Mouse (Mus musculus) A20 (cell line): Measurements from ENCODE around the gene Dscam.

Source experiments
- DNase-seq: peaks from one replicate; pipeline ENCODE4 v3.0.0-alpha.2; 2011; ENCODE audit warnings: low read depth, low spot score

Dscam gene

GRCm38 (mm10) chr16:96945468-96946302 lies 224.9 kb downstream of the Dscam start:
- DNase-seq: no peak

- DNase-seq: no peak
Measured at GRCm38 (mm10) chr16:96943648-96944047, 226.9 kb downstream of the Dscam start.

- DNase-seq: no peak
Measured at GRCm38 (mm10) chr16:96934795-96935194, 235.8 kb downstream of the Dscam start.

GRCm38 (mm10) chr16:96932211-96932610 lies 238.3 kb downstream of the Dscam start:
- no peak for DNase-seq

- DNase-seq: peak; percentile 5
Measured at GRCm38 (mm10) chr16:96931771-96932170, 238.8 kb downstream of the Dscam start.

- no peak for DNase-seq
Measured at GRCm38 (mm10) chr16:96928011-96928410, 242.5 kb downstream of the Dscam start.

GRCm38 (mm10) chr16:96927408-96927807 lies 243.1 kb downstream of the Dscam start:
- DNase-seq: no peak

GRCm38 (mm10) chr16:96926977-96927376 lies 243.6 kb downstream of the Dscam start:
- no peak for DNase-seq

GRCm38 (mm10) chr16:96923941-96924340 lies 246.6 kb downstream of the Dscam start:
- DNase-seq: no peak

- no peak for DNase-seq
Measured at GRCm38 (mm10) chr16:96914495-96914894, 256.1 kb downstream of the Dscam start.

GRCm38 (mm10) chr16:96912836-96913235 lies 257.7 kb downstream of the Dscam start:
- DNase-seq: no peak

- no peak for DNase-seq
Measured at GRCm38 (mm10) chr16:96912103-96912502, 258.4 kb downstream of the Dscam start.

GRCm38 (mm10) chr16:96910405-96911164 lies 260.0 kb downstream of the Dscam start:
- no peak for DNase-seq

- DNase-seq: no peak
Measured at GRCm38 (mm10) chr16:96907818-96908217, 262.7 kb downstream of the Dscam start.

GRCm38 (mm10) chr16:96907081-96907480 lies 263.5 kb downstream of the Dscam start:
- DNase-seq: no peak

GRCm38 (mm10) chr16:96906630-96907029 lies 263.9 kb downstream of the Dscam start:
- no peak for DNase-seq

GRCm38 (mm10) chr16:96904761-96905160 lies 265.8 kb downstream of the Dscam start:
- DNase-seq: no peak

GRCm38 (mm10) chr16:96904359-96904758 lies 266.2 kb downstream of the Dscam start:
- no peak for DNase-seq

- DNase-seq: no peak
Measured at GRCm38 (mm10) chr16:96902596-96902995, 268.0 kb downstream of the Dscam start.

- DNase-seq: no peak
Measured at GRCm38 (mm10) chr16:96901234-96902014, 269.1 kb downstream of the Dscam start.

- no peak for DNase-seq
Measured at GRCm38 (mm10) chr16:96899329-96899728, 271.2 kb downstream of the Dscam start.
